Mouse (Mus musculus) hindlimb bud, embryonic 11.5 days (tissue): ENCODE data around the gene Galk1.

Experiments
- DNase-seq: peaks from one replicate; pipeline ENCODE4 v3.0.0-alpha.2; 2012; ENCODE audit warnings: low read depth, low spot score; ENCODE audit errors: extremely low spot score

The Galk1 gene

GRCm38 (mm10) chr11:115983291-115983690 lies 29.2 kb downstream of the Galk1 start:
- no peak for DNase-seq

GRCm38 (mm10) chr11:115982472-115982871 lies 30.0 kb downstream of the Galk1 start:
- no peak for DNase-seq

- no peak for DNase-seq
These were observed 37.0 kb downstream of the Galk1 start for GRCm38 (mm10) chr11:115975544-115975943.

- no peak for DNase-seq
These were observed 37.5 kb downstream of the Galk1 start for GRCm38 (mm10) chr11:115975083-115975420.

GRCm38 (mm10) chr11:115974309-115975082 lies 38.0 kb downstream of the Galk1 start, which contains the start of gene Itgb4:
TSS of gene Itgb4 (plus strand) at chr11:115974709.
- no peak for DNase-seq

- DNase-seq: no peak
These were observed 41.5 kb downstream of the Galk1 start for GRCm38 (mm10) chr11:115971016-115971415.

- no peak for DNase-seq
These were observed 42.4 kb downstream of the Galk1 start for GRCm38 (mm10) chr11:115970006-115970673.

- DNase-seq: no peak
These were observed 43.7 kb downstream of the Galk1 start for GRCm38 (mm10) chr11:115968731-115969405.

GRCm38 (mm10) chr11:115964977-115965604 lies 47.4 kb downstream of the Galk1 start:
- no peak for DNase-seq

GRCm38 (mm10) chr11:115962651-115963412 lies 49.7 kb downstream of the Galk1 start:
- DNase-seq: no peak

GRCm38 (mm10) chr11:115959018-115959417 lies 53.5 kb downstream of the Galk1 start:
- DNase-seq: no peak
